Mouse (Mus musculus): Measurements from ENCODE around the gene Angptl2. TPM values are rescaled to one million over a fixed set of nuclear protein-coding genes. Genes with fewer than 3 reads are reported as not detected.

Angptl2 gene
- polyA plus RNA-seq, 1 experiment from 2014 or later: 36.9 TPM

DNA sequence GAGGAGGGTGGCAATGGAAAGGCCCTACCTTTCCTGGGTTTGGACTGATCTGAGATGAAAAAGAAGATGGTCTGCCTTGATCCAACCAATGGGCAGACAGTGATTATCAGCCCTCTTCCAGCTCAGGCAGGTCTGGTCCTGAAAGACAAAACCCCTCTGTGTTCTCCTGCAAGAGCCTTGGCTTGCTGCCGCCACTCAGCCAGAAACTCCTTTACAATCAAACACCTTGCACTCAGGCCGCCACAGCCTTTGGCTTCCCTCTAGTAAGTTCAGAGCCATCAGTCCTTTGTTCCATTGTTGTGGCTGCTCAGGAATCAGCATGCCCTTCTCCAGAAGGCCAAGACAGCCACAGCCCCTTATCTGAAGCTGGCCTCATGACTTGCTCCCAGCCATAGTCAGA lies 15.9 kb downstream of the Angptl2 start:
- 95% methylated on average over 2 of the region's 2 CpGs for WGBS
- Histone ChIP-seq H3K4me2 (ENCODE audit: low read length) (no peak overlapping the region), H3K4me1 (replicated peaks; ENCODE audit: insufficient read depth, low read length) (no peaks in the 10 kb centered on the region), H3K36me3 (ENCODE audit: insufficient read depth, low read length) (no peaks in the 10 kb centered on the region; the same call in 1 of the 2 replicates), H3K27me3 (ENCODE audit: insufficient read depth, low read length) (no peaks in the 10 kb centered on the region), H3K9me3 (replicated peaks; ENCODE audit: low read length) (no peaks in the 10 kb centered on the region), H3K27ac (no peak overlapping the region), H3K4me3 (replicated peaks; ENCODE audit: low read depth, low read length) (no peak overlapping the region), H3K9ac (ENCODE audit: low read depth, low read length) (no peak overlapping the region)
- no peak for TF ChIP-seq CTCF (IDR thresholded peaks at IDR 0.05; ENCODE audit: low read depth)
- ATAC-seq (replicated peaks; ENCODE audit: low FRiP score, low read depth) (no peak), DNase-seq (ENCODE audit: low spot score) (no peak)

DNA sequence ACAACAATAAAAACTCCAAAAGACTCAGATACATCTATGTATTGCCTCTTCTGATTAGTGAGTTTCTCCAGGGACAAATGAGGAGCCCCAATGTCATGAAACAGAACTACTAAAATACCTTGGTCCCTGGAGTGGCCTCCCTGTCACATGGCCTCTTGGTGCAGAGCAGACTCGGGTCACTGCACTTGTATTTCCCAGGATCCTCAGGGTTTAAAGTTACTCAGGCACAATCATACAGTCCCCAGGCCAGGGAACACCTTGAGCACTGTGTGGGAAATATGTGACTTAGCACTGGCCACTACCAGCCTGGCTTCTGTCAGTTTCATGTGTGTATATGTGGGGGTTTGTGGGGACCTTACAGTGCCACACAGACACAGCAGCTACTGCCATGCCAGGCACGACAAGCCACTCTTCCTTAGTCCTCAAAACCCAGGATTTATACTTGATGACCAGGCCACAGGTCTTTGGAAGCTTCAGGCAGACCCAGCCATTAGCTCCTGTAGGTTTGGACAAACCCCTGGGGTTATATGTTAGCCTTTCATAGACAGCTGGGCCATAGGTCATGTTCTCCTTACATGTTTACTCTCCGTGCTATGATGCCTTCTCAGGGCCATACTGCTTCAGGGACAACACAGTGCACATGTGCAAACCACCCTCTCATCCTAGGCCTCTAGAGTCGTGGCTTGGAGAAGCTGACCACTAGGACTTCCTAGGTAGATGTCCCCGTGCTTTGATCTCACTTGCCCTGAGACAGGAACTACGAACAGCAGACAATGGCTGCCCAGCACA lies 17.1 kb downstream of the Angptl2 start:
- H3K9me3 ChIP-seq (replicated peaks; ENCODE audit: low read length): no peaks in the 10 kb centered on the region
- TF ChIP-seq CTCF (IDR thresholded peaks at IDR 0.05; ENCODE audit: low read depth): no peak
- no peaks in the 10 kb centered on the region; the same call in 1 of the 2 replicates for H3K36me3 ChIP-seq (ENCODE audit: insufficient read depth, low read length)
- no peak overlapping the region for H3K9ac ChIP-seq (ENCODE audit: low read depth, low read length)
- H3K4me1 ChIP-seq (replicated peaks; ENCODE audit: insufficient read depth, low read length): no peaks in the 10 kb centered on the region
- ATAC-seq (replicated peaks; ENCODE audit: low FRiP score, low read depth) (peak; percentile 72), DNase-seq (ENCODE audit: low spot score) (peak; percentile 55)
- H3K27ac ChIP-seq: peak overlapping the region; percentile 69
- no peaks in the 10 kb centered on the region for H3K27me3 ChIP-seq (ENCODE audit: insufficient read depth, low read length)
- no peak overlapping the region for H3K4me3 ChIP-seq (replicated peaks; ENCODE audit: low read depth, low read length)
- 66% methylated on average over 6 of the region's 6 CpGs for WGBS
- no peak overlapping the region for H3K4me2 ChIP-seq (ENCODE audit: low read length)

- no peak for ATAC-seq (replicated peaks; ENCODE audit: low FRiP score, low read depth)
- 85% methylated on average over 5 of the region's 5 CpGs for WGBS
- no peak for TF ChIP-seq CTCF (IDR thresholded peaks at IDR 0.05; ENCODE audit: low read depth)
Measured at GRCm38 (mm10) chr2:33233856-33234255, 18.0 kb downstream of the Angptl2 start.

GRCm38 (mm10) chr2:33234848-33235247 lies 19.0 kb downstream of the Angptl2 start:
- ATAC-seq (replicated peaks; ENCODE audit: low FRiP score, low read depth) (no peak), DNase-seq (ENCODE audit: low spot score) (no peak)
- H3K9ac ChIP-seq (ENCODE audit: low read depth, low read length): no peak overlapping the region
- WGBS: 94% methylated on average over 4 of the region's 4 CpGs
- no peak overlapping the region for H3K4me3 ChIP-seq (replicated peaks; ENCODE audit: low read depth, low read length)
- H3K4me2 ChIP-seq (ENCODE audit: low read length): no peak overlapping the region
- no peak overlapping the region for H3K27ac ChIP-seq
- TF ChIP-seq CTCF (IDR thresholded peaks at IDR 0.05; ENCODE audit: low read depth): peak; percentile 56
- H3K4me1 ChIP-seq (replicated peaks; ENCODE audit: insufficient read depth, low read length): no peaks in the 10 kb centered on the region
- H3K27me3 ChIP-seq (ENCODE audit: insufficient read depth, low read length): no peaks in the 10 kb centered on the region
- H3K9me3 ChIP-seq (replicated peaks; ENCODE audit: low read length): no peaks in the 10 kb centered on the region
- H3K36me3 ChIP-seq (ENCODE audit: insufficient read depth, low read length): no peaks in the 10 kb centered on the region

More at GRCm38 (mm10) chr2:33233856-33234255, 18.0 kb downstream of the Angptl2 start:
- no peak overlapping the region for H3K4me2 ChIP-seq (ENCODE audit: low read length)
- H3K36me3 ChIP-seq (ENCODE audit: insufficient read depth, low read length): no peaks in the 10 kb centered on the region; the same call in 1 of the 2 replicates
- H3K27me3 ChIP-seq (ENCODE audit: insufficient read depth, low read length): no peaks in the 10 kb centered on the region
- no peaks in the 10 kb centered on the region for H3K4me1 ChIP-seq (replicated peaks; ENCODE audit: insufficient read depth, low read length)
- H3K4me3 ChIP-seq (replicated peaks; ENCODE audit: low read depth, low read length): no peak overlapping the region
- no peak overlapping the region for H3K27ac ChIP-seq
- no peaks in the 10 kb centered on the region for H3K9me3 ChIP-seq (replicated peaks; ENCODE audit: low read length)
- H3K9ac ChIP-seq (ENCODE audit: low read depth, low read length): no peak overlapping the region
- DNase-seq (ENCODE audit: low spot score): no peak

DNA sequence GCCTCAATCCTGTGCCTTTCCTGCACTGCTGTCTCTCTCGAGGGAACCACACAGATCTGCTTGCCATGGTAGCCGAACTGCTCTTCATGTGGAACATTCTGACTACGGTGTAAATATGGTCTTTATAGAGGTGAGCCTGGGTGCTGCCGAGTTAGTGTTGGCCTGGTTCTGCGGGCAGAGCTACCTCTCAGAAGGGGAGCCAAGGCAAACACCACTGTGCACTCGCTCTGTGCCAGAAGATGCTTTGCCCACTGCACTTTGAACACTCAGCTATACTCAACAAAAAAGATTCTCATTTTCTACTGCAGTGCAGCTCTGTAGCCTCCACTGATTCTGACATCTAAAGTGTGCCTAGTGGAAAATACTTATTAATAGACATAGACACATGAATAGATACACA lies 21.7 kb downstream of the Angptl2 start:
- Histone ChIP-seq H3K4me1 (replicated peaks; ENCODE audit: insufficient read depth, low read length) (0 out of 2 replicates have a peak, but pooled peaks cover 3% of the 10 kb centered on the region), H3K9ac (ENCODE audit: low read depth, low read length) (no peak overlapping the region), H3K36me3 (ENCODE audit: insufficient read depth, low read length) (peaks cover 3% of the 10 kb centered on the region; the same call in 1 of the 2 replicates), H3K9me3 (replicated peaks; ENCODE audit: low read length) (no peaks in the 10 kb centered on the region), H3K27me3 (ENCODE audit: insufficient read depth, low read length) (no peaks in the 10 kb centered on the region), H3K27ac (no peak overlapping the region), H3K4me3 (replicated peaks; ENCODE audit: low read depth, low read length) (no peak overlapping the region), H3K4me2 (ENCODE audit: low read length) (no peak overlapping the region)
- no peak for ATAC-seq (replicated peaks; ENCODE audit: low FRiP score, low read depth)
- no peak for TF ChIP-seq CTCF (IDR thresholded peaks at IDR 0.05; ENCODE audit: low read depth)
- DNase-seq (ENCODE audit: low spot score): no peak
- 86% methylated on average over 6 of the region's 6 CpGs for WGBS

DNA sequence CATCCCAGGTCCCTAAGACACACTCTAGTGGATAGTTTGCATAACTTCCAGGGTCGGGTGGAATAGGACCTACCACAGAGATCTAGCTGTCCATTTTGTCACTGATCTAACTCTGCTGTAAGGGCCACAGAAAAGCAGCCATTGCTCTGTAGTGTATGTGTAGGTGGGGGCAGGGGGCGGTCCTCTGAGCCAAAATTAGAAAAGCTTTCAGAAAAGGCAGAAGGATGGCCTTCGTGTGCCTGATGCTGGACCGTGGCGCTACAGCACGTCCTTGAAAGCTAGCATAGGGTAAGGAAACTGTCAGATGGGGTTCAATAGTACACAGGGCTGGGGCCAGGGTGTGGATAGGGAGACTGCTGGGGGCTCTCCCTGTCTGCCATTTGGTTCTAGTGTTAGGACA lies 29.0 kb downstream of the Angptl2 start:
- Histone ChIP-seq H3K4me1 (replicated peaks; ENCODE audit: insufficient read depth, low read length) (0 out of 2 replicates have a peak, but pooled peaks cover 3% of the 10 kb centered on the region), H3K27ac (no peak overlapping the region), H3K4me2 (ENCODE audit: low read length) (no peak overlapping the region), H3K9ac (ENCODE audit: low read depth, low read length) (no peak overlapping the region), H3K4me3 (replicated peaks; ENCODE audit: low read depth, low read length) (no peak overlapping the region), H3K36me3 (ENCODE audit: insufficient read depth, low read length) (peaks cover 17% of the 10 kb centered on the region), H3K9me3 (replicated peaks; ENCODE audit: low read length) (no peaks in the 10 kb centered on the region), H3K27me3 (ENCODE audit: insufficient read depth, low read length) (no peaks in the 10 kb centered on the region)
- 79% methylated on average over 6 of the region's 6 CpGs for WGBS
- ATAC-seq (replicated peaks; ENCODE audit: low FRiP score, low read depth) (no peak), DNase-seq (ENCODE audit: low spot score) (no peak)
- no peak for TF ChIP-seq CTCF (IDR thresholded peaks at IDR 0.05; ENCODE audit: low read depth)
